Mouse (Mus musculus): ENCODE measurements around the gene A930033H14Rik.

DNA sequence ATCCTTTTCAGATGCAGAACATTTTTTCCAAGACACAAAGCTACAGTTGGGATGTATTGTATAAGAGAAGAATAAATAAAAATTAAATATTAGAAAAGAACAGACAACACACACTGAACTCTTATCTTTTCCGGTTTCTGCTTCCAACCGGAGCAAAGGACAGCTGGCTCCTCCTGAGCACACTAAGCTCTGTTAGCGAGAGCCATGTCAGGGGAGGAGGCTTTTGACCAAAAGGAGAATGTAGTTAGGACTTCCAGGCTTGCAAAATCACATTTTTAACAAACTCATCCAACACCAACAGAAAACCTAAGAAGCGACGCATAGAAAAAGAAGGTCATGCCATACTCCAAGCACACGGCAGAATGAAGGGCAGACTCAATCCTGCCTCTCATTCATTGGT is 6.8 kb downstream of the A930033H14Rik start:
- TF ChIP-seq CTCF (IDR thresholded peaks at IDR 0.05; ENCODE audit: borderline replicate concordance, extremely low read depth, insufficient read depth, insufficient read length) (no peak), POLR2A (IDR thresholded peaks at IDR 0.05; ENCODE audit: borderline replicate concordance, extremely low read depth, insufficient read depth, insufficient read length, poor library complexity, severe bottlenecking) (no peak)

All from brain, embryonic 14.5 days (tissue).